ENCODE assay signal across 8 mouse cellular contexts in genomic region chr4:116819968-116820901, GRCm38 (mm10). TPM values are rescaled to one million over a fixed set of nuclear protein-coding genes. Genes with fewer than 3 reads are reported as not detected.
DNase-seq lines count a peak whose midpoint lies in the region; ATAC-seq lines count a peak whose summit lies in the region.
"Had no signal": no experiment of that assay in that cellular context is flagged by ENCODE, and none has a peak within 500 bp of the region (broad histone marks: within the 10 kb centered on the region; RNA-seq: fewer than 3 reads in every experiment).

No protein-coding gene starts in this region.

- ATAC-seq in lung, embryonic 16.5 days (ENCODE audit: low read depth), result no peak
- ATAC-seq in forebrain, embryonic 12.5 days (ENCODE audit: low FRiP score), result no peak; the same call in 1 of the 2 replicates
- no peak; the same call in 1 of the 2 replicates for ATAC-seq in limb, embryonic 13.5 days (ENCODE audit: low FRiP score, low read depth)
- ATAC-seq in stomach, embryonic 16.5 days (ENCODE audit: insufficient read depth, low FRiP score), result peak; percentile 1; the same call in 1 of the 2 replicates
- no peak for ATAC-seq in CD4-positive, CD25-positive, alpha-beta regulatory T cell, adult 4 months

- peaks cover 12% of the 10 kb centered on the region for H3K27me3 ChIP-seq in lung, embryonic 16.5 days (ENCODE audit: control insufficient read depth, insufficient read depth, low read depth, low read length)
- H3K27me3 ChIP-seq in forebrain, embryonic 12.5 days, result peaks cover 38% of the 10 kb centered on the region
- peaks cover 20% of the 10 kb centered on the region for H3K27me3 ChIP-seq in limb, embryonic 13.5 days
- peaks cover 15% of the 10 kb centered on the region; the same call in 1 of the 2 replicates for H3K27me3 ChIP-seq in stomach, embryonic 16.5 days (ENCODE audit: control insufficient read depth, insufficient read depth, low read length)

- peaks cover 5% of the 10 kb centered on the region; the same call in 1 of the 2 replicates for H3K36me3 ChIP-seq in lung, embryonic 16.5 days (ENCODE audit: control insufficient read depth, insufficient read depth, low read length)
- H3K36me3 ChIP-seq in forebrain, embryonic 12.5 days (replicated peaks), result peaks cover 26% of the 10 kb centered on the region
- H3K36me3 ChIP-seq in limb, embryonic 13.5 days, result peaks cover 23% of the 10 kb centered on the region
- peaks cover 3% of the 10 kb centered on the region; the same call in 1 of the 2 replicates for H3K36me3 ChIP-seq in stomach, embryonic 16.5 days (ENCODE audit: control insufficient read depth, insufficient read depth, low read length)

- H3K4me1 ChIP-seq in lung, embryonic 16.5 days (replicated peaks; ENCODE audit: control insufficient read depth, insufficient read depth, low read length), result peaks cover 10% of the 10 kb centered on the region
- peaks cover 28% of the 10 kb centered on the region for H3K4me1 ChIP-seq in forebrain, embryonic 12.5 days
- H3K4me1 ChIP-seq in limb, embryonic 13.5 days, result peaks cover 17% of the 10 kb centered on the region
- peaks cover 11% of the 10 kb centered on the region; the same call in 1 of the 2 replicates for H3K4me1 ChIP-seq in stomach, embryonic 16.5 days (ENCODE audit: control insufficient read depth, insufficient read depth, low read length)

- peak overlapping the region; percentile 63 for H3K4me3 ChIP-seq in lung, embryonic 16.5 days (ENCODE audit: low read length)
- H3K4me3 ChIP-seq in forebrain, embryonic 12.5 days (replicated peaks), result peak overlapping the region; percentile 47
- H3K4me3 ChIP-seq in limb, embryonic 13.5 days, result peak overlapping the region; percentile 55
- H3K4me3 ChIP-seq in stomach, embryonic 16.5 days (replicated peaks; ENCODE audit: low read length), result peak overlapping the region; percentile 60

- H3K4me2 ChIP-seq in lung, embryonic 16.5 days (ENCODE audit: low read depth, low read length), result peak overlapping the region; percentile 97
- peak overlapping the region; percentile 94 for H3K4me2 ChIP-seq in forebrain, embryonic 12.5 days
- peak overlapping the region; percentile 96 for H3K4me2 ChIP-seq in limb, embryonic 13.5 days (replicated peaks)
- H3K4me2 ChIP-seq in stomach, embryonic 16.5 days (ENCODE audit: low read depth, low read length), result peak overlapping the region; percentile 97

- peak overlapping the region; percentile 63; the same call in 1 of the 2 replicates for H3K9ac ChIP-seq in lung, embryonic 16.5 days (ENCODE audit: low read length)
- peak overlapping the region; percentile 61 for H3K9ac ChIP-seq in forebrain, embryonic 12.5 days
- peak overlapping the region; percentile 65 for H3K9ac ChIP-seq in limb, embryonic 13.5 days
- peak overlapping the region; percentile 71; the same call in 1 of the 2 replicates for H3K9ac ChIP-seq in stomach, embryonic 16.5 days (ENCODE audit: low read length)

- no peaks in the 10 kb centered on the region for H3K9me3 ChIP-seq in lung, embryonic 16.5 days (ENCODE audit: control insufficient read depth, low read length)
- H3K9me3 ChIP-seq in forebrain, embryonic 12.5 days, result no peaks in the 10 kb centered on the region
- H3K9me3 ChIP-seq in limb, embryonic 13.5 days, result no peaks in the 10 kb centered on the region
- H3K9me3 ChIP-seq in stomach, embryonic 16.5 days (replicated peaks; ENCODE audit: control insufficient read depth, low read length), result no peaks in the 10 kb centered on the region

- no peak overlapping the region for H3K27ac ChIP-seq in lung, embryonic 16.5 days (ENCODE audit: low read length)
- H3K27ac ChIP-seq in forebrain, embryonic 12.5 days, result no peak overlapping the region
- H3K27ac ChIP-seq in limb, embryonic 13.5 days, result no peak overlapping the region
- H3K27ac ChIP-seq in stomach, embryonic 16.5 days (ENCODE audit: low read length), result no peak overlapping the region

- no peak for DNase-seq in lung, postnatal 10 days
- DNase-seq in right cerebral cortex, postnatal 36 days (ENCODE audit: low spot score in 2 of 2), result no peak
- DNase-seq: lung, adult 2 months had no signal

- 25% methylated on average over 32 of the region's 32 CpGs for WGBS in lung, embryonic 16.5 days
- WGBS in forebrain, embryonic 12.5 days, result 22% methylated on average over 32 of the region's 32 CpGs
- WGBS in limb, embryonic 13.5 days, result 20% methylated on average over 32 of the region's 32 CpGs
- WGBS in stomach, embryonic 16.5 days, result 30% methylated on average over 32 of the region's 32 CpGs

RNA-seq across cellular contexts. Expression of gene Hpdl, which starts 1.3 kb away (rescaled TPM):
- 0.40 and 0.49 TPM in 2 replicates for polyA plus RNA-seq in lung, embryonic 16.5 days (2015; fragmentation: Nextera tagmentation; extraction: Ambion mirVana)
- 0.96 and 1.6 TPM in 2 replicates for polyA plus RNA-seq in forebrain, embryonic 12.5 days (2016; fragmentation: Nextera tagmentation; extraction: Ambion mirVana)
- polyA plus RNA-seq in limb, embryonic 13.5 days (2015; fragmentation: Nextera tagmentation; extraction: Ambion mirVana), result 1.0 TPM in 2 replicates
- polyA plus RNA-seq in stomach, embryonic 16.5 days (2015; fragmentation: Nextera tagmentation; extraction: Ambion mirVana), result 0.57 and 0.94 TPM in 2 replicates
- polyA plus RNA-seq in CD4-positive, CD25-positive, alpha-beta regulatory T cell, adult 4 months (2017; shearing (Covaris generic)), result under 1 TPM in 1 of 2 experiments, not detected in 1; 0.52 TPM

RNA-seq across cellular contexts. Expression of gene Mutyh, which starts 12.7 kb away (rescaled TPM):
- 17.0 and 17.7 TPM in 2 replicates for polyA plus RNA-seq in lung, embryonic 16.5 days (2015; fragmentation: Nextera tagmentation; extraction: Ambion mirVana)
- 17.7 and 20.5 TPM in 2 replicates for polyA plus RNA-seq in forebrain, embryonic 12.5 days (2016; fragmentation: Nextera tagmentation; extraction: Ambion mirVana)
- 18.2 and 19.4 TPM in 2 replicates for polyA plus RNA-seq in limb, embryonic 13.5 days (2015; fragmentation: Nextera tagmentation; extraction: Ambion mirVana)
- polyA plus RNA-seq in stomach, embryonic 16.5 days (2015; fragmentation: Nextera tagmentation; extraction: Ambion mirVana), result 11.6 and 12.0 TPM in 2 replicates
- polyA plus RNA-seq in CD4-positive, CD25-positive, alpha-beta regulatory T cell, adult 4 months (2017; shearing (Covaris generic)), result 10 to 100 TPM; 13.9 to 17.5 TPM

RNA-seq across cellular contexts. Expression of gene Toe1, which starts 12.8 kb away (rescaled TPM):
- polyA plus RNA-seq in lung, embryonic 16.5 days (2015; fragmentation: Nextera tagmentation; extraction: Ambion mirVana), result 35.2 and 36.5 TPM in 2 replicates
- 32.0 and 34.1 TPM in 2 replicates for polyA plus RNA-seq in forebrain, embryonic 12.5 days (2016; fragmentation: Nextera tagmentation; extraction: Ambion mirVana)
- polyA plus RNA-seq in limb, embryonic 13.5 days (2015; fragmentation: Nextera tagmentation; extraction: Ambion mirVana), result 40.4 and 41.2 TPM in 2 replicates
- 28.4 and 31.9 TPM in 2 replicates for polyA plus RNA-seq in stomach, embryonic 16.5 days (2015; fragmentation: Nextera tagmentation; extraction: Ambion mirVana)
- polyA plus RNA-seq in CD4-positive, CD25-positive, alpha-beta regulatory T cell, adult 4 months (2017; shearing (Covaris generic)), result 10 to 100 TPM; 30.7 to 43.6 TPM

RNA-seq across cellular contexts. Expression of gene Zswim5, which starts 56.9 kb away (rescaled TPM):
- polyA plus RNA-seq in lung, embryonic 16.5 days (2015; fragmentation: Nextera tagmentation; extraction: Ambion mirVana), result 0.40 and 0.70 TPM in 2 replicates
- polyA plus RNA-seq in forebrain, embryonic 12.5 days (2016; fragmentation: Nextera tagmentation; extraction: Ambion mirVana), result 12.0 and 13.3 TPM in 2 replicates
- 0.57 and 0.62 TPM in 2 replicates for polyA plus RNA-seq in limb, embryonic 13.5 days (2015; fragmentation: Nextera tagmentation; extraction: Ambion mirVana)
- 0.44 and 0.56 TPM in 2 replicates for polyA plus RNA-seq in stomach, embryonic 16.5 days (2015; fragmentation: Nextera tagmentation; extraction: Ambion mirVana)
- not detected for polyA plus RNA-seq in CD4-positive, CD25-positive, alpha-beta regulatory T cell, adult 4 months (2017; shearing (Covaris generic))
